Mouse (Mus musculus) adrenal gland, adult 18-20 months (tissue): ENCODE results near the gene Asz1. TPM values are rescaled to one million over a fixed set of nuclear protein-coding genes. Genes with fewer than 3 reads are reported as not detected.

ENCODE experiments used
- DNase-seq, 2 experiments: peaks; one replicate each; pipeline ENCODE4 v3.0.0; 2021 to 2022; ENCODE audit warnings: low spot score in 2 of 2
- total RNA-seq, 2 experiments: library from RNA; stranded (reverse); gene quantifications; 1 replicate in 1 of 2; 2 replicates in 1 of 2; pipeline ENCODE4 v1.2.3; 2021

Gene Asz1
- total RNA-seq, 2 experiments from 2014 or later: not detected

GRCm38 (mm10) chr6:18013346-18013745, 95.5 kb downstream of the Asz1 start:
- DNase-seq: no peak

GRCm38 (mm10) chr6:18007356-18007755, 101.5 kb downstream of the Asz1 start:
- DNase-seq: no peak

DNA sequence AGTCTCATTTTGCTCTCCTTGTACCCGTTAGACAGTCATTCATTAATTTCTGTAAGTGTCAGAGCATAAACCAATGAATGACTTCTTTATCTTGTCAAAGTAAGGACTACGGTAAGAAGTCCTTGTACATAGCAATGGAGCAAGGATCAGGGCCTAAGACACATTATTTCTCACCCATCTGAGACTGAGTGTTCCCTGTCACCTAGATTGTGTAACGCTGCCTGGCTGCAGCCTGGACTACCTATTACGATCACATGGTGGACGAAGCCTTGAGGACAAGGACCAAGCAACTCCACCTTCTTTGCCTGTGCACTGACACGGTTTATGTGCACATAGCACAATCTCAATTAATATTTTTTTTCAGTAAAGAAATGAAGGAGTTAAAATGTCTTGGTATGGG, 106.8 kb downstream of the Asz1 start:
- no peak for DNase-seq

Other genes starting within 250 kb of the Asz1 start
- gene Wnt2, start 78.5 kb downstream of the Asz1 start, total RNA-seq: under 1 TPM; 0.64 to 0.83 TPM
- under 1 TPM; 0.13 to 0.26 TPM for gene Cftr, start 61.6 kb upstream of the Asz1 start, total RNA-seq